Mouse (Mus musculus): ENCODE measurements around the gene Prr7. TPM values are rescaled to one million over a fixed set of nuclear protein-coding genes. Genes with fewer than 3 reads are reported as not detected.

The Prr7 gene
- polyA plus RNA-seq, 1 experiment from 2014 or later, result 11.7 TPM

DNA sequence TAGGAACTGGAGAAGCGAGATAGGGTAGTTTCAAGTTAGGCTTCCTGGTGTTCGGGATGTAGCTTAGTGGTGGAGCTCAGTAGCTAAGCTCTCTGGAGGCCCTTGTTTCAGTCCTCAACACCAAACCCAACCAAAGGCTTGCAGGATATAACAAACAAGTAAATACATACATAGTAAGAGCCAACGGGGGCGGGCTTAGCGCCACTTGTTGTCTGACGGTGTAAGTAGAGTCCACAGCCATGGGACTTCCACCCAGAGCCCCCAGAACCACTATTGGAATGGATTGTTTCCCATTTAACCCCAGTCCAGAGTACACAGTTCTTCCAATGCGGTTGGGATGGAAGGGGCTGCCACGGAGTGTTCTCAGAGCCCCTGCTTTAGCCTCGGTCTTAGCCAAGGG lies 49.8 kb downstream of the Prr7 start:
- TF ChIP-seq CTCF (IDR thresholded peaks at IDR 0.05), result no peak
- ChIA-PET CTCF (interaction anchor here (0.6 to 2.5 kb wide), 11 partner anchors 9 to 109 kb away, joined by 3 to 14 read pairs (median 3); partner anchors contain the start of gene Dok3), POLR2A (interaction anchor here (1.1 to 2.1 kb wide), 2 partner anchors 42 to 184 kb away, joined by 5 to 7 read pairs; partner anchors contain the start of gene Mxd3)
- H3K27me3 ChIP-seq, result peaks cover 3% of the 10 kb centered on the region
- DNase-seq (ENCODE audit: low read depth, low spot score) (no peak), ATAC-seq (no peak)
- in situ Hi-C loops (cut with MboI; ENCODE audit: low pct_unique_long_range_greater_than_20kb), result loop anchor here (5.0 kb wide), 1 partner anchor 37 kb away; no protein-coding TSS in a partner anchor

DNA sequence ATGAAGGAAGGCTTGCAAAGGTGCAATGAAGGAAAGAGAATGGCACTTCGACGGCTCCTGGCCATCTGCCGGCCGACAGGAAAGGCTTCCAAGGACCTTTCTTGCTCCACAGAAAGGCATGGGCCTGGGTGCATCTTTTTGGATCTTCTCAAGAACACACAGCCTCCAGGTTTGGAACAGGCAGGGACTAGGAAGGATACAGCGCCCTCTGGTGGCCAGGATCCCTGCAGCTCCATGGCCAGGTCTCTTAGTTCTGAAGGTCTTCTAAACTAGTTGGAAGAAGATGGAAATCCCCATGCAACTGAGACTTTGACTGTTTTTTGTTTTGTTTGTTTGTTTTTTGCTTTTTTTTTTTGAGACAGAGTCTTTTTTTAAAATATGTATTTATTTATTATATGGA lies 52.9 kb downstream of the Prr7 start:
- ATAC-seq, result no peak
- POLR2A ChIA-PET, result no interaction called here
- CTCF ChIA-PET, result interaction anchor here (0.9 to 1.7 kb wide), 3 partner anchors 47 to 109 kb away, joined by 3 to 5 read pairs (median 3); no protein-coding TSS in a partner anchor
- H3K27me3 ChIP-seq, result peaks cover 6% of the 10 kb centered on the region
- no peak for TF ChIP-seq CTCF (IDR thresholded peaks at IDR 0.05)
- in situ Hi-C loops (cut with MboI; ENCODE audit: low pct_unique_long_range_greater_than_20kb), result loop anchor here (5.0 kb wide), 2 partner anchors 110 to 185 kb away; no protein-coding TSS in a partner anchor
- DNase-seq (ENCODE audit: low read depth, low spot score), result peak; percentile 35

DNA sequence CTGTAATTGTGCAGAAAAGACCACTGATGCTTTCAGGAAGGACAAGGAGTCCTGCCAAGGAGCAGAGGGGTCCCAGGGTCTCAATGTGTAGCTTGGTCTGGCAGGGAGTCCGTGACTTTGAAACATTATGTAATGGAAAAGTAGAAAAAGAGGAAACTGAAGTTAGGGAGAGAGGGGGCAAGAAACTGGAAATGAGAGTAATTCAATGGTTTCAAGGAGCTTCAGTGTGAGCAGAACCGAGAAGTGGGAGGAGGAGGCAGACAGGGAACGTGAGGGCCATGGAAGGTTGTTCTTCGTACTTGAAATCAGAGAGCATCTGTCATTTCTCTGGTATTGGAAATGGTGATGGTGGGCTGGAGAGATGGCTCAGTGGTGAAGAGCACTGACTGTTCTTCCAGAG lies 55.5 kb downstream of the Prr7 start:
- ChIA-PET CTCF (interaction anchor here (0.8 kb wide), 1 partner anchor 13 kb away, joined by 3 read pairs; no protein-coding TSS in a partner anchor), POLR2A (no interaction called here)
- DNase-seq (ENCODE audit: low read depth, low spot score), result no peak
- no peak for TF ChIP-seq CTCF (IDR thresholded peaks at IDR 0.05)
- no peak for ATAC-seq
- H3K27me3 ChIP-seq, result peaks cover 6% of the 10 kb centered on the region
- in situ Hi-C loops (cut with MboI; ENCODE audit: low pct_unique_long_range_greater_than_20kb), result loop anchor here (5.0 kb wide), 2 partner anchors 112 to 187 kb away; no protein-coding TSS in a partner anchor

DNA sequence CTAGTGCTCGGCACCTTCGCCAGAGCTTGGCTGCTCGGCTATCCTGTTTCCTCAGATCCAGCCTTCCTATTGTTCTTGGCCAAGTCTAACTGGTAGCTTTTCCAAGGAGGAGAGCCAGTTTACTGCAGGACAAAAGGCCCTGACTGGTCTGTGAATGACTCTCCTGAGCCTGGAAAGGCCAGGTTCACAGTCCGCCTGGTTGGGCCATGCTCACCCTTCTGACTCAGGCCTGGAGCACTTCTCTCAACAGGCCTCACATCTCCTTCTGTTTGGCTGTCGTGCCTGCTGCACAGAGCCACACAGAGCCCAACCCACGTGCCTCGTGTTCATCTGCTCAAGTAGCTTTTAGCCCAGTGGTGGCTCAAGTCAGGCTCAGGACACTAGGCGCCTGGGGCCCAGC lies 58.7 kb downstream of the Prr7 start:
- CTCF ChIA-PET, result interaction anchor here (0.7 to 1.0 kb wide), 2 partner anchors 9 kb away, joined by 3 read pairs; partner anchors contain the start of gene Pdlim7
- ATAC-seq (no peak), DNase-seq (ENCODE audit: low read depth, low spot score) (no peak)
- POLR2A ChIA-PET, result interaction anchor here (1.1 kb wide), 1 partner anchor 44 kb away, joined by 3 read pairs; no protein-coding TSS in a partner anchor
- in situ Hi-C loops (cut with MboI; ENCODE audit: low pct_unique_long_range_greater_than_20kb), result no loop called here
- H3K27me3 ChIP-seq, result peaks cover 3% of the 10 kb centered on the region
- no peak for TF ChIP-seq CTCF (IDR thresholded peaks at IDR 0.05)

Other genes with a start within 250 kb of the Prr7 start
- gene Prelid1, start 143.8 kb upstream of the Prr7 start, polyA plus RNA-seq (2021), result 300 TPM
- 94.0 TPM for gene Rab24, start 142.3 kb upstream of the Prr7 start, polyA plus RNA-seq (2021)
- gene Mxd3, start 134.4 kb upstream of the Prr7 start, polyA plus RNA-seq (2021), result 14.8 TPM
- 145 TPM for gene Lman2, start 101.5 kb upstream of the Prr7 start, polyA plus RNA-seq (2021)
- 0.54 TPM for gene Rgs14, start 94.5 kb upstream of the Prr7 start, polyA plus RNA-seq (2021)
- not detected for gene Slc34a1, start 66.1 kb upstream of the Prr7 start, polyA plus RNA-seq (2021)
- not detected for gene Pfn3, start 49.0 kb upstream of the Prr7 start, polyA plus RNA-seq (2021)
- gene F12, start 37.5 kb upstream of the Prr7 start, polyA plus RNA-seq (2021), result not detected
- 54.6 TPM for gene Grk6, start 19.2 kb upstream of the Prr7 start, polyA plus RNA-seq (2021)
- 158 TPM for gene Dbn1, start 23.8 kb downstream of the Prr7 start, polyA plus RNA-seq (2021)
- gene Pdlim7, start 49.4 kb downstream of the Prr7 start, polyA plus RNA-seq (2021), result 129 TPM
- gene Dok3, start 65.0 kb downstream of the Prr7 start, polyA plus RNA-seq (2021), result 1.5 TPM
- 73.0 TPM for gene Ddx41, start 72.4 kb downstream of the Prr7 start, polyA plus RNA-seq (2021)
- gene Fam193b, start 106.9 kb downstream of the Prr7 start, polyA plus RNA-seq (2021), result 66.5 TPM
- 350 TPM for gene Tmed9, start 109.5 kb downstream of the Prr7 start, polyA plus RNA-seq (2021)
- gene B4galt7, start 135.6 kb downstream of the Prr7 start, polyA plus RNA-seq (2021), result 26.2 TPM
- 53.4 TPM for gene Caml, start 158.7 kb downstream of the Prr7 start, polyA plus RNA-seq (2021)
- gene Ddx46, start 170.8 kb downstream of the Prr7 start, polyA plus RNA-seq (2021), result 57.1 TPM
- 92.1 TPM for gene B230219D22Rik, start 228.9 kb downstream of the Prr7 start, polyA plus RNA-seq (2021)